In the genomic region with DNA sequence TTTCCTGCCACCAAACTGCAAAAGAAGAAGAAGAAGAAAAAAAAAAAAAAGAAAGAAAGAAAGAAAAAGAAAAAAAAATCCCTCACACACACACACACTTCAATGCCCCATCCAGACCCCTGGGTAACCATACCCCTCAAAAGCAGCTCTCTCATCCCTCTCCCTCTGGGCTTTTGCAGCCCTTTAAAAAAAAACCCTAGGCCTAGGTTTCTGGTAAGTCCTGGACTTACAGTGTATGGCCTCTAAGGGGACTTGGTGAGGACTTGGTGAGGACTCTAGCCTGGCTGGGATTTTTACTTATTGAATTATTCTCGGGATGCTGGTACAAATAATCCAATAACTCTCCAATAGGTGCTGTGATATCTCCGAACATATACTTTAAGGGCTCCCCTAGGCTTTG, we compare ENCODE assay signal across 9 mouse cellular contexts. TPM values are rescaled to one million over a fixed set of nuclear protein-coding genes. Genes with fewer than 3 reads are reported as not detected.
DNase-seq lines count a peak whose midpoint lies in the region; ATAC-seq lines count a peak whose summit lies in the region.
"Had no signal": no experiment of that assay in that cellular context is flagged by ENCODE, and none has a peak within 500 bp of the region (broad histone marks: within the 10 kb centered on the region; RNA-seq: fewer than 3 reads in every experiment).

No protein-coding gene starts in this region.

- DNase-seq in kidney, adult 11 months, result no peak
- no peak for DNase-seq in limb, embryonic 10.5 days (ENCODE audit: low spot score)
- DNase-seq in thymus, postnatal 14 days, result no peak
- DNase-seq in cerebellum, adult 11 months, result no peak
- no peak for DNase-seq in right cerebral cortex, postnatal 25 days

- H3K9ac ChIP-seq in kidney, embryonic 15.5 days, result peak overlapping the region; percentile 24; the same call in 1 of the 2 replicates
- no peak overlapping the region for H3K9ac ChIP-seq in embryonic facial prominence, embryonic 15.5 days
- peak overlapping the region; percentile 56; the same call in 1 of the 2 replicates for H3K9ac ChIP-seq in neural tube, embryonic 13.5 days

- peaks cover 37% of the 10 kb centered on the region for H3K27me3 ChIP-seq in kidney, embryonic 15.5 days
- no peaks in the 10 kb centered on the region; the same call in none of the 2 replicates for H3K27me3 ChIP-seq in embryonic facial prominence, embryonic 15.5 days
- peaks cover 77% of the 10 kb centered on the region for H3K27me3 ChIP-seq in limb, embryonic 10.5 days (ENCODE audit: low read depth, poor library complexity, severe bottlenecking)
- H3K27me3 ChIP-seq in neural tube, embryonic 13.5 days, result peaks cover 17% of the 10 kb centered on the region; the same call in 1 of the 2 replicates
- H3K27me3 ChIP-seq: CH12.LX had no signal

- H3K36me3 ChIP-seq in kidney, embryonic 15.5 days, result no peaks in the 10 kb centered on the region
- H3K36me3 ChIP-seq in embryonic facial prominence, embryonic 15.5 days, result no peaks in the 10 kb centered on the region
- H3K36me3 ChIP-seq in limb, embryonic 10.5 days, result no peaks in the 10 kb centered on the region
- H3K36me3 ChIP-seq in neural tube, embryonic 13.5 days, result no peaks in the 10 kb centered on the region

- 0 out of 2 replicates have a peak, but pooled peaks cover 5% of the 10 kb centered on the region for H3K4me1 ChIP-seq in kidney, embryonic 15.5 days
- no peaks in the 10 kb centered on the region for H3K4me1 ChIP-seq in embryonic facial prominence, embryonic 15.5 days
- peaks cover 9% of the 10 kb centered on the region; the same call in 1 of the 2 replicates for H3K4me1 ChIP-seq in limb, embryonic 10.5 days
- no peaks in the 10 kb centered on the region for H3K4me1 ChIP-seq in neural tube, embryonic 13.5 days (replicated peaks)

- no peak for ATAC-seq in kidney, embryonic 15.5 days (replicated peaks; ENCODE audit: low FRiP score)
- ATAC-seq in embryonic facial prominence, embryonic 15.5 days (ENCODE audit: insufficient number of reproducible peaks, low FRiP score, low TSS enrichment, low read depth), result no peak
- no peak for ATAC-seq in neural tube, embryonic 13.5 days (ENCODE audit: low read depth)

- no peak overlapping the region for H3K27ac ChIP-seq in kidney, embryonic 15.5 days
- H3K27ac ChIP-seq in embryonic facial prominence, embryonic 15.5 days (replicated peaks), result no peak overlapping the region
- peak overlapping the region; percentile 85 for H3K27ac ChIP-seq in limb, embryonic 10.5 days
- no peak overlapping the region for H3K27ac ChIP-seq in neural tube, embryonic 13.5 days (replicated peaks)

- 82% methylated on average over 2 of the region's 2 CpGs for WGBS in kidney, embryonic 15.5 days
- WGBS in embryonic facial prominence, embryonic 15.5 days, result 82% methylated on average over 2 of the region's 2 CpGs
- 80% methylated on average over 2 of the region's 2 CpGs for WGBS in limb, embryonic 10.5 days
- 67% methylated on average over 2 of the region's 2 CpGs for WGBS in neural tube, embryonic 13.5 days

- peak overlapping the region; percentile 61 for H3K4me2 ChIP-seq in kidney, embryonic 15.5 days
- peak overlapping the region; percentile 51 for H3K4me2 ChIP-seq in embryonic facial prominence, embryonic 15.5 days (replicated peaks)
- peak overlapping the region; percentile 60 for H3K4me2 ChIP-seq in neural tube, embryonic 13.5 days

- peak overlapping the region; percentile 36; the same call in 1 of the 2 replicates for H3K4me3 ChIP-seq in kidney, embryonic 15.5 days (replicated peaks)
- H3K4me3 ChIP-seq in embryonic facial prominence, embryonic 15.5 days (replicated peaks), result no peak overlapping the region
- H3K4me3 ChIP-seq in limb, embryonic 10.5 days, result peak overlapping the region; percentile 42; the same call in 1 of the 2 replicates
- peak overlapping the region; percentile 38 for H3K4me3 ChIP-seq in neural tube, embryonic 13.5 days

- no peaks in the 10 kb centered on the region for H3K9me3 ChIP-seq in kidney, embryonic 15.5 days (replicated peaks)
- no peaks in the 10 kb centered on the region for H3K9me3 ChIP-seq in embryonic facial prominence, embryonic 15.5 days (replicated peaks)
- H3K9me3 ChIP-seq in limb, embryonic 10.5 days (replicated peaks), result no peaks in the 10 kb centered on the region
- H3K9me3 ChIP-seq in neural tube, embryonic 13.5 days, result no peaks in the 10 kb centered on the region

RNA-seq across cellular contexts. Expression of a gene that starts 35.6 kb away (rescaled TPM):
- polyA plus RNA-seq in kidney, embryonic 15.5 days (2015; fragmentation: Nextera tagmentation; extraction: Ambion mirVana), result 8.6 and 9.1 TPM in 2 replicates
- polyA plus RNA-seq in embryonic facial prominence, embryonic 15.5 days (2015; fragmentation: Nextera tagmentation; extraction: Ambion mirVana), result 9.9 and 10.0 TPM in 2 replicates
- 3.9 and 6.1 TPM in 2 replicates for polyA plus RNA-seq in limb, embryonic 10.5 days (2016; fragmentation: Nextera tagmentation; extraction: Ambion mirVana)
- polyA plus RNA-seq in neural tube, embryonic 13.5 days (2015; fragmentation: Nextera tagmentation; extraction: Ambion mirVana), result 3.2 and 4.8 TPM in 2 replicates
